In the genomic region with DNA sequence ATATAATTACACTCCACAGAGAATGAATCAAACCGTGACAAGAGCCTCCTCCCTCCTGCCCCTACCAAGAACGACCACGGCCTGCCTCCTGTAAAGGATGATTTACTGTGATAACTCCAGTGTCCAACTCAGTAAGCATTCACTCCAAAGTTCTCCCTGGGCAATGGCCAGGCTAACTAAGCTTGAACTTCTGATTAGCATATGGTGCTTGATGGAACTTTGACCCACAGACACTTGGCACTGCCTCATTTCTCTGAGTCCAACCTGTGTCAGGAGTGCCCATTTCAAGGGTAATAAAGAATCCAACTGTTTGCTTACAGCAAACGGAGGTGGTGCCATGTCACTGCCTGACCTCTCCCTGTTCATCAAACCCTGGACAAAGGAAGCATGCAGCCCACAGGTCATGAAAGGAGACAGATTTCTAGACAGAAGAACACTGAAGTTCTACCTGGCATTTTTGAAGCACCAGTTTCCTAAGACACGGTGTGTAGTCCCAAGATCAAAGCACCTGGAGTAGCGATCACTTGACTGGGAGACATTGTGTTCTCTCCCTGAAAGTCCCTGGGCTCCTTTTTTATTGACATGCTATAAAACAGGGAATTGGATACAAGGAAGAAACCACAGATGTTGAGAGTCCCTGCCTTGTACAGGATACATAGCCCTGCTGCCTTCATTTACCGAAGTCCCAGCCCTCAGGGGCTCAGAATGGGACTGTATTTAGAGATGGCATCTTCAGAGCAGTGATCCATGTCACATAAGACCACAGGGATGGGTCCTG, we compare ENCODE assay signal across 21 mouse cellular contexts.
DNase-seq lines count a peak whose midpoint lies in the region; ATAC-seq lines count a peak whose summit lies in the region.
"Had no signal": no experiment of that assay in that cellular context is flagged by ENCODE, and none has a peak within 500 bp of the region (broad histone marks: within the 10 kb centered on the region; RNA-seq: fewer than 3 reads in every experiment).

No protein-coding gene starts in this region.

- WGBS in intestine, embryonic 14.5 days: 37% methylated on average over 7 of the region's 7 CpGs
- 39% methylated on average over 7 of the region's 7 CpGs for WGBS in intestine, embryonic 16.5 days
- 19% methylated on average over 7 of the region's 7 CpGs for WGBS in kidney, embryonic 14.5 days
- 30% methylated on average over 7 of the region's 7 CpGs for WGBS in neural tube, embryonic 15.5 days

- H3K4me3 ChIP-seq in intestine, embryonic 14.5 days (ENCODE audit: low read depth, low read length): no peak overlapping the region
- no peak overlapping the region for H3K4me3 ChIP-seq in intestine, embryonic 16.5 days (ENCODE audit: low read length)
- H3K4me3 ChIP-seq in kidney, embryonic 14.5 days (ENCODE audit: low read length): no peak overlapping the region
- H3K4me3 ChIP-seq in neural tube, embryonic 15.5 days (replicated peaks): no peak overlapping the region
- H3K4me3 ChIP-seq: forebrain, embryonic 12.5 days; heart, embryonic 15.5 days; layer of hippocampus, adult 2 months; limb, embryonic 15.5 days; midbrain, embryonic 12.5 days; myocyte; stomach, embryonic 15.5 days had no signal

- no peaks in the 10 kb centered on the region for H3K27me3 ChIP-seq in intestine, embryonic 14.5 days (replicated peaks; ENCODE audit: control insufficient read depth, insufficient read depth, low read length)
- H3K27me3 ChIP-seq in intestine, embryonic 16.5 days (replicated peaks; ENCODE audit: control insufficient read depth, insufficient read depth, low read length): no peaks in the 10 kb centered on the region
- H3K27me3 ChIP-seq in kidney, embryonic 14.5 days (ENCODE audit: control insufficient read depth, insufficient read depth, low read length): no peaks in the 10 kb centered on the region
- H3K27me3 ChIP-seq in neural tube, embryonic 15.5 days (replicated peaks): no peaks in the 10 kb centered on the region
- H3K27me3 ChIP-seq: forebrain, embryonic 12.5 days; heart, embryonic 15.5 days; limb, embryonic 15.5 days; midbrain, embryonic 12.5 days; stomach, embryonic 15.5 days had no signal

- no peak overlapping the region for H3K9ac ChIP-seq in intestine, embryonic 14.5 days (ENCODE audit: low read length)
- 0 out of 2 replicates have a peak overlapping the region, but pooled peaks have one; percentile 12 for H3K9ac ChIP-seq in intestine, embryonic 16.5 days (ENCODE audit: low read depth, low read length)
- H3K9ac ChIP-seq in kidney, embryonic 14.5 days (ENCODE audit: low read depth, low read length): no peak overlapping the region
- no peak overlapping the region for H3K9ac ChIP-seq in neural tube, embryonic 15.5 days (replicated peaks)
- H3K9ac ChIP-seq: forebrain, embryonic 12.5 days; heart, embryonic 15.5 days; limb, embryonic 15.5 days; lung, embryonic 14.5 days; midbrain, embryonic 12.5 days; stomach, embryonic 15.5 days had no signal

- ATAC-seq in intestine, embryonic 14.5 days (replicated peaks; ENCODE audit: low FRiP score, low TSS enrichment, low read depth): 0 out of 2 replicates have a peak, but pooled peaks have one; percentile 30
- peak; percentile 85 for ATAC-seq in intestine, embryonic 16.5 days
- peak; percentile 30; the same call in 1 of the 2 replicates for ATAC-seq in kidney, embryonic 14.5 days (ENCODE audit: low FRiP score, low TSS enrichment)
- ATAC-seq in neural tube, embryonic 15.5 days (ENCODE audit: low FRiP score): no peak
- ATAC-seq in monocyte, adult 5-6 weeks (replicated peaks; ENCODE audit: insufficient number of reproducible peaks, low FRiP score, low TSS enrichment, poor library complexity, severe bottlenecking): no peak

- H3K27ac ChIP-seq in intestine, embryonic 14.5 days (ENCODE audit: low read depth): 0 out of 2 replicates have a peak overlapping the region, but pooled peaks have one; percentile 20
- peak overlapping the region; percentile 90 for H3K27ac ChIP-seq in intestine, embryonic 16.5 days (ENCODE audit: low read length)
- no peak overlapping the region for H3K27ac ChIP-seq in kidney, embryonic 14.5 days (ENCODE audit: low read depth, low read length)
- no peak overlapping the region for H3K27ac ChIP-seq in neural tube, embryonic 15.5 days (replicated peaks)
- H3K27ac ChIP-seq: forebrain, embryonic 12.5 days; heart, embryonic 15.5 days; layer of hippocampus, adult 2 months; limb, embryonic 15.5 days; macrophage; midbrain, embryonic 12.5 days; stomach, embryonic 15.5 days had no signal

- H3K36me3 ChIP-seq in intestine, embryonic 14.5 days (ENCODE audit: control insufficient read depth, insufficient read depth, low read length): no peaks in the 10 kb centered on the region
- no peaks in the 10 kb centered on the region for H3K36me3 ChIP-seq in intestine, embryonic 16.5 days (ENCODE audit: control insufficient read depth, insufficient read depth, low read length)
- H3K36me3 ChIP-seq in kidney, embryonic 14.5 days (ENCODE audit: control insufficient read depth, insufficient read depth, low read length): no peaks in the 10 kb centered on the region
- no peaks in the 10 kb centered on the region for H3K36me3 ChIP-seq in neural tube, embryonic 15.5 days
- H3K36me3 ChIP-seq: forebrain, embryonic 12.5 days; heart, embryonic 15.5 days; limb, embryonic 15.5 days; midbrain, embryonic 12.5 days; stomach, embryonic 15.5 days had no signal

- no peaks in the 10 kb centered on the region for H3K9me3 ChIP-seq in intestine, embryonic 14.5 days (ENCODE audit: control insufficient read depth, low read length)
- no peaks in the 10 kb centered on the region for H3K9me3 ChIP-seq in intestine, embryonic 16.5 days (ENCODE audit: control insufficient read depth, low read length)
- H3K9me3 ChIP-seq in kidney, embryonic 14.5 days (ENCODE audit: control insufficient read depth, low read length): no peaks in the 10 kb centered on the region
- no peaks in the 10 kb centered on the region for H3K9me3 ChIP-seq in neural tube, embryonic 15.5 days (replicated peaks)
- H3K9me3 ChIP-seq: forebrain, embryonic 12.5 days; heart, embryonic 15.5 days; limb, embryonic 15.5 days; midbrain, embryonic 12.5 days; stomach, embryonic 15.5 days had no signal

- H3K4me1 ChIP-seq in intestine, embryonic 14.5 days (replicated peaks; ENCODE audit: control insufficient read depth, insufficient read depth, low read length): no peaks in the 10 kb centered on the region
- H3K4me1 ChIP-seq in intestine, embryonic 16.5 days (ENCODE audit: control insufficient read depth, insufficient read depth, low read length): peaks cover 9% of the 10 kb centered on the region; the same call in 1 of the 2 replicates
- H3K4me1 ChIP-seq in kidney, embryonic 14.5 days (ENCODE audit: control insufficient read depth, insufficient read depth, low read length): 0 out of 2 replicates have a peak, but pooled peaks cover 7% of the 10 kb centered on the region
- H3K4me1 ChIP-seq in neural tube, embryonic 15.5 days: no peaks in the 10 kb centered on the region
- H3K4me1 ChIP-seq: forebrain, embryonic 12.5 days; heart, embryonic 15.5 days; limb, embryonic 15.5 days; midbrain, embryonic 12.5 days; stomach, embryonic 15.5 days had no signal

- no peak overlapping the region for H3K4me2 ChIP-seq in intestine, embryonic 14.5 days (ENCODE audit: low read length)
- H3K4me2 ChIP-seq in intestine, embryonic 16.5 days (ENCODE audit: low read depth, low read length): peak overlapping the region; percentile 27; the same call in 1 of the 2 replicates
- H3K4me2 ChIP-seq in kidney, embryonic 14.5 days (replicated peaks; ENCODE audit: low read depth, low read length): no peak overlapping the region
- H3K4me2 ChIP-seq in neural tube, embryonic 15.5 days: no peak overlapping the region
- H3K4me2 ChIP-seq: forebrain, embryonic 12.5 days; heart, embryonic 15.5 days; limb, embryonic 15.5 days; lung, embryonic 14.5 days; midbrain, embryonic 12.5 days; stomach, embryonic 15.5 days had no signal

- DNase-seq in intestine, embryonic 14.5 days (ENCODE audit: low spot score): no peak
- DNase-seq in kidney, postnatal 36 days: peak; percentile 81 to 93
- DNase-seq in thymus, postnatal 0 days (ENCODE audit: low spot score): no peak
- DNase-seq: adrenal gland, adult 2 months; cerebellum, adult 9-10 months; heart, adult 18-20 months; lung, embryonic 14.5 days; right cerebral cortex, postnatal 25 days; thymus, adult 2 months had no signal

Comparison
In these comparisons a context has a peak if more than half of its experiments do, and no peak if none do; other contexts are left out.
1. ATAC-seq: peak in intestine, embryonic 14.5 days (single experiment), intestine, embryonic 16.5 days (single experiment) and kidney, embryonic 14.5 days (single experiment); none in neural tube, embryonic 15.5 days (single experiment) and monocyte, adult 5-6 weeks (single experiment).
2. DNase-seq: peak in kidney, postnatal 36 days (2 of 2); none in intestine, embryonic 14.5 days (single experiment) and thymus, postnatal 0 days (single experiment).
3. H3K27ac ChIP-seq: peak in intestine, embryonic 14.5 days (single experiment) and intestine, embryonic 16.5 days (single experiment); none in kidney, embryonic 14.5 days (single experiment) and neural tube, embryonic 15.5 days (single experiment).